Mouse (Mus musculus): ENCODE results near the gene Ccdc91. TPM values are rescaled to one million over a fixed set of nuclear protein-coding genes. Genes with fewer than 3 reads are reported as not detected.

Ccdc91 gene
- polyA plus RNA-seq, 1 experiment: 17.5 TPM

- TF ChIP-seq CTCF (IDR thresholded peaks at IDR 0.05; ENCODE audit: borderline replicate concordance, control insufficient read depth, extremely low read depth, insufficient read depth, low read length, poor library complexity): no peak
- TF ChIP-seq POLR2A (IDR thresholded peaks at IDR 0.05; ENCODE audit: control insufficient read depth, extremely low read depth, insufficient read depth, low read length, poor library complexity): no peak
- Histone ChIP-seq H3K36me3 (ENCODE audit: control insufficient read depth, insufficient read depth, low read length) (no peaks in the 10 kb centered on the region), H3K4me1 (replicated peaks; ENCODE audit: control insufficient read depth, insufficient read depth, low read length) (no peaks in the 10 kb centered on the region), H3K27me3 (ENCODE audit: control insufficient read depth, insufficient read depth, low read length) (no peaks in the 10 kb centered on the region), H3K27ac (ENCODE audit: control insufficient read depth, insufficient read depth, low read length) (no peak overlapping the region), H3K4me3 (ENCODE audit: control insufficient read depth, insufficient read depth, low read length) (no peak overlapping the region)
- no peak for DNase-seq
- WGBS: 96% methylated on average over 3 of the region's 3 CpGs
Observed at GRCm38 (mm10) chr6:147587675-147588074, 112.0 kb downstream of the Ccdc91 start.

- 26% methylated on average over 10 of the region's 10 CpGs for WGBS
- Histone ChIP-seq H3K36me3 (ENCODE audit: control insufficient read depth, insufficient read depth, low read length) (no peaks in the 10 kb centered on the region), H3K27me3 (ENCODE audit: control insufficient read depth, insufficient read depth, low read length) (no peaks in the 10 kb centered on the region), H3K27ac (ENCODE audit: control insufficient read depth, insufficient read depth, low read length) (no peak overlapping the region), H3K4me3 (ENCODE audit: control insufficient read depth, insufficient read depth, low read length) (no peak overlapping the region), H3K4me1 (replicated peaks; ENCODE audit: control insufficient read depth, insufficient read depth, low read length) (no peaks in the 10 kb centered on the region; the same call in 1 of the 2 replicates)
- no peak for DNase-seq
- TF ChIP-seq POLR2A (IDR thresholded peaks at IDR 0.05; ENCODE audit: control insufficient read depth, extremely low read depth, insufficient read depth, low read length, poor library complexity): no peak
- no peak for TF ChIP-seq CTCF (IDR thresholded peaks at IDR 0.05; ENCODE audit: borderline replicate concordance, control insufficient read depth, extremely low read depth, insufficient read depth, low read length, poor library complexity)
Observed at GRCm38 (mm10) chr6:147606666-147607065, 131.0 kb downstream of the Ccdc91 start.

- H3K27ac ChIP-seq (ENCODE audit: control insufficient read depth, insufficient read depth, low read length): no peak overlapping the region
- H3K27me3 ChIP-seq (ENCODE audit: control insufficient read depth, insufficient read depth, low read length): no peaks in the 10 kb centered on the region
- H3K4me1 ChIP-seq (replicated peaks; ENCODE audit: control insufficient read depth, insufficient read depth, low read length): no peaks in the 10 kb centered on the region; the same call in 1 of the 2 replicates
- TF ChIP-seq CTCF (IDR thresholded peaks at IDR 0.05; ENCODE audit: borderline replicate concordance, control insufficient read depth, extremely low read depth, insufficient read depth, low read length, poor library complexity) (no peak), POLR2A (IDR thresholded peaks at IDR 0.05; ENCODE audit: control insufficient read depth, extremely low read depth, insufficient read depth, low read length, poor library complexity) (no peak)
- H3K36me3 ChIP-seq (ENCODE audit: control insufficient read depth, insufficient read depth, low read length): no peaks in the 10 kb centered on the region
- DNase-seq: no peak
- WGBS: 85% methylated on average over 6 of the region's 6 CpGs
- no peak overlapping the region for H3K4me3 ChIP-seq (ENCODE audit: control insufficient read depth, insufficient read depth, low read length)
Observed at GRCm38 (mm10) chr6:147607613-147608012, 132.0 kb downstream of the Ccdc91 start.

- no peak overlapping the region for H3K4me3 ChIP-seq (ENCODE audit: control insufficient read depth, insufficient read depth, low read length)
- TF ChIP-seq POLR2A (IDR thresholded peaks at IDR 0.05; ENCODE audit: control insufficient read depth, extremely low read depth, insufficient read depth, low read length, poor library complexity) (no peak), CTCF (IDR thresholded peaks at IDR 0.05; ENCODE audit: borderline replicate concordance, control insufficient read depth, extremely low read depth, insufficient read depth, low read length, poor library complexity) (no peak)
- WGBS: 95% methylated on average over 2 of the region's 2 CpGs
- no peaks in the 10 kb centered on the region for H3K27me3 ChIP-seq (ENCODE audit: control insufficient read depth, insufficient read depth, low read length)
- no peaks in the 10 kb centered on the region for H3K36me3 ChIP-seq (ENCODE audit: control insufficient read depth, insufficient read depth, low read length)
- no peak for DNase-seq
- no peak overlapping the region for H3K27ac ChIP-seq (ENCODE audit: control insufficient read depth, insufficient read depth, low read length)
- H3K4me1 ChIP-seq (replicated peaks; ENCODE audit: control insufficient read depth, insufficient read depth, low read length): no peaks in the 10 kb centered on the region
Observed at GRCm38 (mm10) chr6:147615306-147615705, 139.7 kb downstream of the Ccdc91 start.

GRCm38 (mm10) chr6:147623142-147623541 lies 147.5 kb downstream of the Ccdc91 start:
- Histone ChIP-seq H3K36me3 (ENCODE audit: control insufficient read depth, insufficient read depth, low read length) (no peaks in the 10 kb centered on the region), H3K4me1 (replicated peaks; ENCODE audit: control insufficient read depth, insufficient read depth, low read length) (no peaks in the 10 kb centered on the region), H3K4me3 (ENCODE audit: control insufficient read depth, insufficient read depth, low read length) (no peak overlapping the region), H3K27ac (ENCODE audit: control insufficient read depth, insufficient read depth, low read length) (no peak overlapping the region), H3K27me3 (ENCODE audit: control insufficient read depth, insufficient read depth, low read length) (no peaks in the 10 kb centered on the region)
- WGBS: 81% methylated on average over 3 of the region's 3 CpGs
- no peak for TF ChIP-seq CTCF (IDR thresholded peaks at IDR 0.05; ENCODE audit: borderline replicate concordance, control insufficient read depth, extremely low read depth, insufficient read depth, low read length, poor library complexity)
- no peak for TF ChIP-seq POLR2A (IDR thresholded peaks at IDR 0.05; ENCODE audit: control insufficient read depth, extremely low read depth, insufficient read depth, low read length, poor library complexity)
- DNase-seq: no peak

- no peak for DNase-seq
- Histone ChIP-seq H3K36me3 (ENCODE audit: control insufficient read depth, insufficient read depth, low read length) (no peaks in the 10 kb centered on the region), H3K4me1 (replicated peaks; ENCODE audit: control insufficient read depth, insufficient read depth, low read length) (no peaks in the 10 kb centered on the region), H3K27ac (ENCODE audit: control insufficient read depth, insufficient read depth, low read length) (no peak overlapping the region), H3K27me3 (ENCODE audit: control insufficient read depth, insufficient read depth, low read length) (no peaks in the 10 kb centered on the region), H3K4me3 (ENCODE audit: control insufficient read depth, insufficient read depth, low read length) (no peak overlapping the region)
- 93% methylated on average over 5 of the region's 5 CpGs for WGBS
- TF ChIP-seq POLR2A (IDR thresholded peaks at IDR 0.05; ENCODE audit: control insufficient read depth, extremely low read depth, insufficient read depth, low read length, poor library complexity) (no peak), CTCF (IDR thresholded peaks at IDR 0.05; ENCODE audit: borderline replicate concordance, control insufficient read depth, extremely low read depth, insufficient read depth, low read length, poor library complexity) (no peak)
Observed at GRCm38 (mm10) chr6:147636464-147636863, 160.8 kb downstream of the Ccdc91 start.

- Histone ChIP-seq H3K4me3 (ENCODE audit: control insufficient read depth, insufficient read depth, low read length) (no peak overlapping the region), H3K4me1 (replicated peaks; ENCODE audit: control insufficient read depth, insufficient read depth, low read length) (no peaks in the 10 kb centered on the region), H3K27ac (ENCODE audit: control insufficient read depth, insufficient read depth, low read length) (no peak overlapping the region), H3K27me3 (ENCODE audit: control insufficient read depth, insufficient read depth, low read length) (no peaks in the 10 kb centered on the region), H3K36me3 (ENCODE audit: control insufficient read depth, insufficient read depth, low read length) (no peaks in the 10 kb centered on the region)
- WGBS: 94% methylated on average over 7 of the region's 7 CpGs
- DNase-seq: no peak
- TF ChIP-seq POLR2A (IDR thresholded peaks at IDR 0.05; ENCODE audit: control insufficient read depth, extremely low read depth, insufficient read depth, low read length, poor library complexity): no peak
- no peak for TF ChIP-seq CTCF (IDR thresholded peaks at IDR 0.05; ENCODE audit: borderline replicate concordance, control insufficient read depth, extremely low read depth, insufficient read depth, low read length, poor library complexity)
Observed at GRCm38 (mm10) chr6:147643875-147644274, 168.2 kb downstream of the Ccdc91 start.
